Mouse (Mus musculus) ES-E14 (cell line): ENCODE data around the gene Shroom4. TPM values are rescaled to one million over a fixed set of nuclear protein-coding genes. Genes with fewer than 3 reads are reported as not detected.

Experiments
- DNase-seq: peaks from one replicate; pipeline ENCODE4 v3.0.0-alpha.2; 2013; ENCODE audit warnings: low read depth, low spot score
- H3K27ac ChIP-seq: 2 replicates; pipeline ENCODE4 v1.5.1; 2012; ENCODE audit warnings: low read depth, mild to moderate bottlenecking, low read length, moderate library complexity, mixed read lengths; ENCODE audit not compliant: poor library complexity, insufficient read depth, severe bottlenecking
- H3K36me3 ChIP-seq: 2 replicates; pipeline ENCODE4 v1.6.1; 2012; ENCODE audit warnings: mild to moderate bottlenecking, low read length, moderate library complexity, mixed read lengths; ENCODE audit not compliant: control insufficient read depth, poor library complexity, insufficient read depth, severe bottlenecking
- H3K4me1 ChIP-seq, 2 experiments: fragments of 150-350 bp in 1 of 2; sonication (generic) in 1 of 2; 2 replicates each; pipeline ENCODE4 v1.6.1; 2012; ENCODE audit warnings: low read length in 2 of 2, mild to moderate bottlenecking in 1 of 2, mixed read lengths in 1 of 2; ENCODE audit not compliant: control insufficient read depth in 2 of 2, insufficient read depth in 2 of 2, poor library complexity in 1 of 2
- H3K4me3 ChIP-seq, 2 experiments: fragments of 150-350 bp in 1 of 2; sonication (generic) in 1 of 2; 2 replicates each; pipeline ENCODE4 v1.5.1; 2012; ENCODE audit warnings: low read length in 2 of 2, low read depth in 1 of 2, mild to moderate bottlenecking in 1 of 2, mixed read lengths in 1 of 2; ENCODE audit not compliant: insufficient read depth in 1 of 2, poor library complexity in 1 of 2, severe bottlenecking in 1 of 2
- H3K9ac ChIP-seq: 2 replicates; pipeline ENCODE4 v1.6.1; 2012; ENCODE audit warnings: low read depth, mild to moderate bottlenecking, low read length, mixed read lengths; ENCODE audit not compliant: poor library complexity, insufficient read depth, severe bottlenecking
- H3K9me3 ChIP-seq: fragments of 150-350 bp; sonication (generic); 2 replicates; pipeline ENCODE4 v1.6.1; 2012; ENCODE audit warnings: low read depth, mild to moderate bottlenecking, low read length; ENCODE audit not compliant: control insufficient read depth, insufficient read depth
- CHD2 ChIP-seq: IDR thresholded peaks from 2 replicates; pipeline ENCODE4 v1.6.1; 2014; ENCODE audit warnings: mild to moderate bottlenecking, low read depth, low read length, inconsistent platforms
- HCFC1 ChIP-seq: IDR thresholded peaks from 2 replicates; pipeline ENCODE4 v1.6.1; 2012; ENCODE audit warnings: low read length, inconsistent platforms, borderline replicate concordance; ENCODE audit not compliant: insufficient read depth
- MAFK ChIP-seq: IDR thresholded peaks from 2 replicates; pipeline ENCODE4 v1.6.1; 2014; ENCODE audit warnings: mild to moderate bottlenecking, low read depth, low read length, inconsistent platforms; ENCODE audit not compliant: insufficient read depth
- ZC3H11A ChIP-seq: IDR thresholded peaks from 2 replicates; pipeline ENCODE4 v1.6.1; 2012; ENCODE audit warnings: low read depth, mild to moderate bottlenecking, inconsistent platforms, low read length, borderline replicate concordance
- ZNF384 ChIP-seq: IDR thresholded peaks from 2 replicates; pipeline ENCODE4 v1.6.1; 2012; ENCODE audit warnings: low read depth, low read length, inconsistent platforms
- in situ Hi-C, 2 experiments: fragments of 600-800 bp; cut with MboI; formaldehyde crosslinking; loops; one replicate each; pipeline ENCODE4 v1.15.1; 2025; ENCODE audit warnings: low sequenced_read_pairs in 2 of 2, inconsistent platforms in 1 of 2; ENCODE audit not compliant: unreplicated experiment in 2 of 2
- total RNA-seq: library from RNA; depleted of rRNA; stranded (reverse); fragments of 300-350 nt; gene quantifications from 2 replicates; pipeline ENCODE4 v1.2.3, GENCODE M21; 2012; rRNA removed

The Shroom4 gene
- total RNA-seq, 1 experiment = 12.7 TPM

GRCm38 (mm10) chrX:6658820-6659324, 259.2 kb downstream of the Shroom4 start:
- in situ Hi-C loops = loop anchor here in 1 of 2 experiments (10.0 kb wide), 1 partner anchor 256 kb away; no protein-coding TSS in a partner anchor
- H3K9ac ChIP-seq = no peak overlapping the region
- no peaks in the 10 kb centered on the region for H3K9me3 ChIP-seq
- no peak for DNase-seq
- no peak overlapping the region for H3K4me3 ChIP-seq
- H3K27ac ChIP-seq = no peak overlapping the region
- no peaks in the 10 kb centered on the region for H3K36me3 ChIP-seq
- no peaks in the 10 kb centered on the region for H3K4me1 ChIP-seq
- TF ChIP-seq MAFK (no peak), HCFC1 (no peak), CHD2 (no peak), ZC3H11A (no peak), ZNF384 (no peak)

Other genes with a start within 250 kb of the Shroom4 start
- 1.6 and 2.8 TPM in 2 replicates for gene Nudt10, start 226.8 kb upstream of the Shroom4 start, total RNA-seq
- 0.16 and 0.31 TPM in 2 replicates for gene Bmp15, start 79.1 kb upstream of the Shroom4 start, total RNA-seq